8 mouse cellular contexts compared by ENCODE assay signal in the genomic region with DNA sequence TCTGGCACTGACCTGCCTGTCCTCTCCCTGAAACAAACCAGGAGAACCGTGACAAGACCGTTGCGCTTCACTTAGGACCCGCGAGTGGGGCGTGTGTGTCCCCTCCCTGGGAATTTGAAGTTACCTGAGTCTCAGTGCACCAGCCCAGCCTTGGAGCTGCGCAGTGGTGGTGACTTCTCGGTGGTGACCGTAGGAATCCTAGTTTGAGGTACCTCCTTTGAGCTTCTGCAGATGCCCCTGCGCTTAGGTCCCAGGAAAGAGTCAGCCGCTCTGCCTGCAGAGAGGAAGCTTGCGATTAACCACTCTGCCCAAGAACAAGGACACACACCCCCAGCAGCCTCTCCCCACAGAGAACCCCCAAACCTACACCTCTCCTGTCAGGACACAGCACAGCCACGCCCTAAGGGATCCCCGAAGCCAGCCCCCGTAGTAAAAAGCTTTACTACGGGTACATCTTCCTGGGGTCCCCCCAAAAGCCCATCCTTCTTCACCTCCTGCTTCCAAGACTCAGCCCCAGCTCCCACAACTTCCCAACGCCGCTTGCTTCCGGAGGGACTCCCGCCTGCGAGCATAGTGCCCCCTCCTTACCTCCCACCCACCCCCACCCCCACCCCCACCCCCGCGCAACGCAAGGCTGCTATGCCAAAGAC. TPM values are rescaled to one million over a fixed set of nuclear protein-coding genes. Genes with fewer than 3 reads are reported as not detected.
DNase-seq lines count a peak whose midpoint lies in the region; ATAC-seq and TF ChIP-seq lines count a peak whose summit lies in the region.

A gene (minus strand): TSS at position 34 of the 650 bp plus-strand sequence.

- no peak for TF ChIP-seq CTCF in lung, embryonic 14.5 days (IDR thresholded peaks at IDR 0.05; ENCODE audit: low read depth)

- H3K27me3 ChIP-seq in lung, embryonic 14.5 days (ENCODE audit: insufficient read depth, low read length) = peaks cover 40% of the 10 kb centered on the region
- peaks cover 43% of the 10 kb centered on the region for H3K27me3 ChIP-seq in embryonic facial prominence, embryonic 14.5 days (replicated peaks; ENCODE audit: control insufficient read depth, insufficient read depth, low read length)
- peaks cover 40% of the 10 kb centered on the region for H3K27me3 ChIP-seq in limb, embryonic 11.5 days (ENCODE audit: control insufficient read depth, insufficient read depth, low read length)
- peaks cover 36% of the 10 kb centered on the region for H3K27me3 ChIP-seq in stomach, embryonic 14.5 days (ENCODE audit: control insufficient read depth, insufficient read depth, low read length)

- peak within 1 kb of the TSS; percentile 70 for H3K4me2 ChIP-seq in lung, embryonic 14.5 days
- H3K4me2 ChIP-seq in embryonic facial prominence, embryonic 14.5 days (ENCODE audit: low read depth, low read length) = peak within 1 kb of the TSS; percentile 72
- H3K4me2 ChIP-seq in limb, embryonic 11.5 days (ENCODE audit: low read depth, severe bottlenecking) = peak within 1 kb of the TSS; percentile 50
- peak within 1 kb of the TSS; percentile 66 for H3K4me2 ChIP-seq in stomach, embryonic 14.5 days (replicated peaks; ENCODE audit: low read depth, low read length)

- H3K4me3 ChIP-seq in lung, embryonic 14.5 days (ENCODE audit: low read depth, low read length) = peak within 1 kb of the TSS; percentile 36
- peak within 1 kb of the TSS; percentile 38 for H3K4me3 ChIP-seq in embryonic facial prominence, embryonic 14.5 days (ENCODE audit: low read depth, low read length)
- peak within 1 kb of the TSS; percentile 20 for H3K4me3 ChIP-seq in limb, embryonic 11.5 days (ENCODE audit: low read depth, low read length)
- H3K4me3 ChIP-seq in stomach, embryonic 14.5 days (ENCODE audit: low read depth, low read length) = peak within 1 kb of the TSS; percentile 31

- ATAC-seq in lung, embryonic 14.5 days (ENCODE audit: insufficient read depth) = peak; percentile 4; the same call in 1 of the 2 replicates
- no peak for ATAC-seq in embryonic facial prominence, embryonic 14.5 days (ENCODE audit: low read depth)
- ATAC-seq in limb, embryonic 11.5 days (ENCODE audit: insufficient number of reproducible peaks, low FRiP score, low TSS enrichment, low read depth) = no peak
- ATAC-seq in stomach, embryonic 14.5 days (ENCODE audit: insufficient number of reproducible peaks, insufficient read depth, low FRiP score, low read depth) = 0 out of 2 replicates have a peak, but pooled peaks have one; percentile 2

- DNase-seq in lung, embryonic 14.5 days = no peak
- DNase-seq in lung, postnatal 36 days = no peak
- no peak for DNase-seq in embryonic facial prominence, embryonic 14.5 days (ENCODE audit: low spot score)
- no peak for DNase-seq in limb, embryonic 11.5 days (ENCODE audit: low spot score)
- DNase-seq in ovary, adult 18-20 months (ENCODE audit: low spot score) = no peak
- DNase-seq in yolk sac, embryonic 10.5 days (ENCODE audit: low spot score) = no peak
- DNase-seq in left cerebral cortex, adult 11 months (ENCODE audit: low spot score) = no peak

- no peaks in the 10 kb centered on the region for H3K4me1 ChIP-seq in lung, embryonic 14.5 days (ENCODE audit: insufficient read depth)
- peaks cover 15% of the 10 kb centered on the region; the same call in 1 of the 2 replicates for H3K4me1 ChIP-seq in embryonic facial prominence, embryonic 14.5 days (ENCODE audit: control insufficient read depth, insufficient read depth, low read length)
- H3K4me1 ChIP-seq in limb, embryonic 11.5 days (ENCODE audit: control insufficient read depth, insufficient read depth, low read length) = peaks cover 16% of the 10 kb centered on the region
- no peaks in the 10 kb centered on the region for H3K4me1 ChIP-seq in stomach, embryonic 14.5 days (ENCODE audit: control insufficient read depth, insufficient read depth, low read length)

- 7% methylated on average over 24 of the region's 24 CpGs for WGBS in lung, embryonic 14.5 days
- WGBS in embryonic facial prominence, embryonic 14.5 days = 10% methylated on average over 22 of the region's 24 CpGs
- WGBS in limb, embryonic 11.5 days = 10% methylated on average over 24 of the region's 24 CpGs
- 9% methylated on average over 24 of the region's 24 CpGs for WGBS in stomach, embryonic 14.5 days

- H3K9ac ChIP-seq in lung, embryonic 14.5 days = peak within 1 kb of the TSS; percentile 42
- H3K9ac ChIP-seq in embryonic facial prominence, embryonic 14.5 days (ENCODE audit: low read depth, low read length) = peak within 1 kb of the TSS; percentile 51
- H3K9ac ChIP-seq in limb, embryonic 11.5 days (ENCODE audit: low read length) = peak within 1 kb of the TSS; percentile 41
- no peak within 1 kb of the TSS for H3K9ac ChIP-seq in stomach, embryonic 14.5 days (replicated peaks; ENCODE audit: low read depth, low read length)

- no peaks in the 10 kb centered on the region for H3K9me3 ChIP-seq in lung, embryonic 14.5 days (ENCODE audit: low read depth, low read length)
- H3K9me3 ChIP-seq in embryonic facial prominence, embryonic 14.5 days (ENCODE audit: control insufficient read depth, low read length) = no peaks in the 10 kb centered on the region
- H3K9me3 ChIP-seq in limb, embryonic 11.5 days (ENCODE audit: control insufficient read depth, low read length) = no peaks in the 10 kb centered on the region; the same call in 1 of the 2 replicates
- H3K9me3 ChIP-seq in stomach, embryonic 14.5 days (ENCODE audit: control insufficient read depth, low read depth, low read length) = no peaks in the 10 kb centered on the region

- no peak within 1 kb of the TSS for H3K27ac ChIP-seq in lung, embryonic 14.5 days (ENCODE audit: low read depth)
- no peak within 1 kb of the TSS for H3K27ac ChIP-seq in embryonic facial prominence, embryonic 14.5 days (replicated peaks; ENCODE audit: low read depth, low read length)
- no peak within 1 kb of the TSS for H3K27ac ChIP-seq in limb, embryonic 11.5 days (replicated peaks; ENCODE audit: low read depth, low read length)
- H3K27ac ChIP-seq in stomach, embryonic 14.5 days (ENCODE audit: low read length) = no peak within 1 kb of the TSS

- H3K36me3 ChIP-seq in lung, embryonic 14.5 days (ENCODE audit: insufficient read depth) = no peaks in the 10 kb centered on the region
- no peaks in the 10 kb centered on the region for H3K36me3 ChIP-seq in embryonic facial prominence, embryonic 14.5 days (ENCODE audit: control insufficient read depth, insufficient read depth, low read length)
- no peaks in the 10 kb centered on the region for H3K36me3 ChIP-seq in limb, embryonic 11.5 days (ENCODE audit: control insufficient read depth, insufficient read depth, low read length)
- H3K36me3 ChIP-seq in stomach, embryonic 14.5 days (ENCODE audit: control insufficient read depth, insufficient read depth, low read length) = no peaks in the 10 kb centered on the region

RNA-seq across cellular contexts. Expression of the gene that starts here (rescaled TPM):
- polyA plus RNA-seq in lung, embryonic 14.5 days (2014; fragmentation: Nextera tagmentation; extraction: Ambion mirVana) = 0.14 and 0.22 TPM in 2 replicates
- polyA plus RNA-seq in embryonic facial prominence, embryonic 14.5 days (2014; fragmentation: Nextera tagmentation; extraction: Ambion mirVana) = 0.84 and 0.99 TPM in 2 replicates
- 0.17 and 0.21 TPM in 2 replicates for polyA plus RNA-seq in limb, embryonic 11.5 days (2014; fragmentation: Nextera tagmentation; extraction: Ambion mirVana)
- polyA plus RNA-seq in stomach, embryonic 14.5 days (2014; fragmentation: Nextera tagmentation; extraction: Ambion mirVana) = 0.10 TPM in 1 of 2 replicates, not detected in the other

Comparison
In these comparisons a context has a peak if more than half of its experiments do, and no peak if none do; other contexts are left out.
1. Peak in ATAC-seq, H3K4me3 ChIP-seq, H3K9ac ChIP-seq and H3K4me2 ChIP-seq in lung, embryonic 14.5 days; RNA of the gene not detected or under 1 TPM.
2. Peak in ATAC-seq, H3K4me3 ChIP-seq and H3K4me2 ChIP-seq in stomach, embryonic 14.5 days; RNA of the gene not detected or under 1 TPM.